Mouse (Mus musculus) cerebellum, postnatal 25 days (tissue): ENCODE results near the gene Sipa1l1.

Experiments used
- DNase-seq, 2 experiments: peaks; one replicate each; pipeline ENCODE4 v3.0.0; 2021; ENCODE audit warnings: mixed read lengths in 2 of 2

Sipa1l1 gene

DNA sequence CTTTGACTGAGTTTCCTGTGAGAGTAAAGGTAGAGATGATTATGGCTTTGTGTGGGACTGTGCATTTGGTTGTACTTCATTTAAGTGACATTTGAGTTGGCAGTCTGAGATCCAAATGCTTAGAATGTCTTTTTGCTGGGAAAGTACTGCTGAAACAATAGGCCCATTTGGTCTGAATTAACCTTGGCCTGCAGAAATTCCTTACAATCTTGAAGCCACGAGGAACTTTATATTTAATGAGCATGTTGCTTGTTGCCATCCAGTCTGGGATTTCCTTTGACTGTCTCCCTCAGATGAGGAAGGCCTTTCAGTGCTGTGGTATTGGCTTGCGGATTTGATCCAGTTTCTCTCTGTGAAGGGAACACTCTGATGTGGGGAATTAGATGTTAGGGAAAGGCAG, 43.9 kb downstream of the Sipa1l1 start:
- no peak for DNase-seq

DNA sequence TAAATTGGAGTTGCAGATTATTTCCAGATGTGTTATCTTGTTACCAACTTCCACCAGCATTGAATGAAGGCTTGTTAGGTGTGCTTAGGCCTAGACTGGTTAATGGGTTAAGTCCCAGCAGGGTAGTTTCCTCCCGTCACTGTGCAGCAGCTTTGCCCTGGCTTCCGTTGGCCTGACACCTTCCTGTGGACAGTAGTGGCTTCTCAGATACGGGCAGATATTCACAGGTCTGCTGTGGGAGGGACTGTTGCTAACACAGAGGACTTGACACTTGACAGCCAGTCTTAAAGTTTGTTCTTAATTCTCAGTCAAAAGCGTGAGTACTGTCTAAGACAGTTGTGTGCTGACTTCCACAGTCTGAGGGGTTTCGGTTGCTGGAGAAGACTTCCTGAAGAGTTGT, 45.8 kb downstream of the Sipa1l1 start:
- no peak for DNase-seq

DNA sequence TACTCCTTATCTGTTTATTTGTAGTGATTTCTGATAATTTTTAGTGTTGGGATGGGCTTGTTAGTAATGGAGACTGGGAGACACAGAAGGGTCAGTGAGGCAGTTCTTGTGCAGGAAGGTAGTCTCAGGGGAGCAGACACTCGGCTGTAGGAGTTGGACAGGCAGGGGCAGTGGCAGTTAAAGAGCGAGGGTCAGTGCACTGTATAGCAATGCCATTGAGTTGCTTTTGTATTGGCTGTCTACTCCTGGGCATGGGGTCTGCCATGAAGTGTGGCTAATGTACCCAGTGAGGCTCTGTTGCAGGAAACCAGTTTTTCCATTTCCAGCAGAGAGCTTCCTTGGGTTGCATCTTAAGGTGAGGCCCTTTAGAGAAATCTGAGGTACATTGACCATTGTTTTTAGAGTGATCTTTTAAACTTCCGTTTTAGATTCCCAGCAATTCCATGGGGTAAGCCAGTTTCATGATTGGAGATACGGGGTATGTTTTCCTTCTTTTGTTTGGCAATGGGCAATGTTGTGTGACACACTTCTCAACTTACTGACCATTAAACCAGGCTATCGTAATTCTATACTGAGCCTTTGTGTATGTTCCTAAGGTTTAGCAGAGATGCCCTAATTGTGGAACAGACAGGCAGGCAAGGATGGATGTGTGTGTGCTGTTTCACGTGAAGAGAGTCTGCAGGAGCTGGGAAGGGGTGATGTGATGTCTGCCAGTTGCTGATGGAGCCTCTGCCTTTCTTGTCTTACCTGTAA, 47.9 kb downstream of the Sipa1l1 start:
- no peak for DNase-seq

DNA sequence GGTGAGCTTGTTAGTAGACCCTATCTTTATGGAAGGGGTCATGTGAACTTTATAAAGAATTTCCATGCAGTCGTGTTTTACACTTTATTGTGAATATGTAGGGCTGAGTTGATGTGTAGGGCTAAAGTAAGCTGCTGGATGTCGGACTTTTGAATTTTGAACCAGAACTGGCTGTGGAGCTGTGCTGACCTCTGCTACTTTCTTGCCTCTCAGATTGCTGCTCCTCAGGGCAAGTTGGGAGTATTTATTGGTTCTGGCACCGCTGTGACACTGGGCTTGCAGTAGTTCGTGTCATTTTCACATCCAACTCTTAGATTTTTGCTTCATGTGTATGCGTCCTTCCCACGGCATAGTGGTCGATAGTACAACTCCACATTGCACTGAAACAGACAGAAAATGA, 49.1 kb downstream of the Sipa1l1 start:
- DNase-seq: no peak

DNA sequence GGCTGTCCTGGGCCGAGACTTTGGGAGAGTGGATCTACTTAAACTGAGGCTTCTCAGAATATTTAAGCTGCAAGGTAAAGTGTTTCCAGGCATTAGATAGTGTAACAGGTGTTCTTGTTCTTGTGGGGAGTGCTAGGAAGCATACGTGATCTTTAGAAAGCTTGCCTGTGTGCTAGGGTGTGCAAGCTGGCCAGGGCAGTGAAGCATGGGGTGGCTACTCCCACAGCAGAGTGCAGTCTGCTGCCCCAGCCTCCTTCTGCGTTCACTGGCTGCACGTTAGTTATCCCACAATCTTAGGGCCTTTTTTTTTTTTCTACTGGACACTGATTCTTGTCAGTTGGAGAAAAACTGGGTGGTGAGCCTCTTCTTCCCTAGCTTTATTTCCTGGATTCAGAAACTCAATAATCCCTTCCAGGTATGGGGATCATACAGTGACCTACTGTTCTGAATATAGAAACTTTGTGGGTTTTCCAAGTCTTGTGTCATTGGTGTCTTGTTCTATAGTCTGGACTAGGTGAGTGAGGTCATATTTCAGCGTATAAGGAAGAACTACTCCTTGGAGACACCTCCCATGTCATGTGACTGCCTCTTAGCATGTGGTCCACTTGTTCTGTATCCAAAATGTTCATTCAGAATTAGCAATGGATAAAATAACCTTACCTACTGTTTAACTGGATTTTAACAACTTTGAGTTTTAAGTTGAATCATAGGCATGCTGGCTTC, 51.4 kb downstream of the Sipa1l1 start:
- no peak for DNase-seq

DNA sequence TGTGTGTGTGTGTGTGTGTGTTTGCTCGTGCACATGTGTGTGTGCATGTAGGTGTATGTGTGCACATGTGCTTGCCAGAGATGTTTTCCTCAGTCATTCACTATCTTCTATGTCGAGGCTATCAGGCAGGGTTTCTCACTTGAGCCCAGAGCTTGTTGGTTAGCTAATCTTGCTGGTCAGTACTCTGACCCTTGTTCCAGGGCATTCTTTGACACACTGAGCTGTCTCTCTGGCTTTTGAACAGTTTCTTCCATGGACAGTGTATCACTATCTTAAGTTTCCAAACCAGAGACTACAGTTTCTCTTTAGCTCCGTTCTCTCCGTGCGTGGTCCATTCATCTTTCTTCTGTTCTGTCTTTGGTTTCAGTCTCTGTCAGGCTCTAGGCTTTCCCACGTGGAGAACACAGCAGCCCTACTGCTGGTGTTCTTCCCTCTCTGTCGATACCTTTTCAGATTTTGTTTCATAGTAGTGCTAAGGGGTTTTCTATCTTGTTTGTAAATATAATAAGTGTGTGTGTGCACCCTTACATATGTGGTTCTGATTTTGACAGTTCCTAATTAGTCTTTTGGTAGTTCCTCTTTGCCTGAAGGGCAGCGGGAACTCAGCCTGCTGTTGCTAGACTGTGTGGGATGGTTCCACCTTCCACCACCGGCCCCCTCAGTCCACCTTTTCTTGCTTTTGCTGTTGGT, 54.2 kb downstream of the Sipa1l1 start:
- no peak for DNase-seq

DNA sequence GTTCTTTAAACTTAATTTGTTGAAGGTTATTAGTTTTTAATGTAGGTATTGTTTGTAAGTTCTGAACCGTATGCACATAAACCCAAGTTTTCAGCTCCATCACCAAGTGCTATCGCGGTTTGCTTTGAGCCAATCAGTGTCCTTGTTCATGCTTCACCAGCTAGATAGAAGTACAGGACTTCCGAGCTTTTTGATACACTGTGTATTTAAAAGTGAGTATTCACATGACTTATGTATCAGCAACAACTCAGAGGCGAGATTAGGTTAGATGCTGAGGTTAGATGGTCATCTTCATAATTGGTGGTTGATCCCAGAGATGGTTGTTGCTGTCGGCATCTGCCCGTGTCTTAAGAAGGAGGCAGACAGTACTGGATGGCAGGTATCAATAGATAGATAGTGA, 55.7 kb downstream of the Sipa1l1 start:
- DNase-seq: no peak

DNA sequence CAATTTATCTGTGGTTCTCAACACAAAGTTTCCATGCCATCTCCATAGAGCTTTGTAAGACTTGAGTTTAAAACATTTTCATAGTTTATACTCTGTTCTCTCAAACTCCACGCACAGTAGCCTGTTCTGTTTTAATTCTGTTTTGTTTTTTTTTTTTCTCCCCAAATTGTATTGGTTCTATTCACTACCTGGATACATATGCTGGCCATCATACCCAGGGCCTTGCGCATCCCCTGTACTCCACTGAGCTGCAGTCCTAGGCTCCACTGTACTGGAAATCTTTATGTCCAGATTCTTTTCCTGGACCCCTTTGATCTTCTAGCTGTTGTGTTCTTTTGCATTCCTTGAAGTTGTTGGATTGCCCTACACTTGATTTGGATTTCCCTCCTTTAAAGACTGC, 56.2 kb downstream of the Sipa1l1 start:
- no peak for DNase-seq

DNA sequence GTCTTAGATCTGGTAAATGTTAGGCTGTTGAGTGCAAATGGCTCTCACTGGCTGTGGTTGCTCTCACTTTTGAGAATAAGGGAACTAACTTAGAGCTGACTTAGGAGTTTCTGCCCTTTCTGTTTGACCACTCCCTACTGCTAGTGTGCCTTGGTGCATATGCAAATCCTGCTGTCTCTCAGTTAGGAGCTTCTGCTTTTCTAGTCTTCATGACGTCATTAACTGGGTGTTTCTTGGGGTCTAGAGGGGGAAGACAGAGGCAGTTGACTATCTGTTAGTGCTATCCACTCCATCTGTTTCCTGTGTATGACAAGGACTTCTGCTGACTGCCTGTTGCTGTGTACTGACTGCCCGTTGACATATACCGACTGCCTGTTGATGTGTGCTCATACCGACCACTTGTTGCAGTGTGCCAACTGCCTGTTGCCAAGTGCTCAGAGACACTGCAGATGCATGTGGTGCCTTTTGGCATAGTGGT, 56.7 kb downstream of the Sipa1l1 start:
- DNase-seq: no peak

DNA sequence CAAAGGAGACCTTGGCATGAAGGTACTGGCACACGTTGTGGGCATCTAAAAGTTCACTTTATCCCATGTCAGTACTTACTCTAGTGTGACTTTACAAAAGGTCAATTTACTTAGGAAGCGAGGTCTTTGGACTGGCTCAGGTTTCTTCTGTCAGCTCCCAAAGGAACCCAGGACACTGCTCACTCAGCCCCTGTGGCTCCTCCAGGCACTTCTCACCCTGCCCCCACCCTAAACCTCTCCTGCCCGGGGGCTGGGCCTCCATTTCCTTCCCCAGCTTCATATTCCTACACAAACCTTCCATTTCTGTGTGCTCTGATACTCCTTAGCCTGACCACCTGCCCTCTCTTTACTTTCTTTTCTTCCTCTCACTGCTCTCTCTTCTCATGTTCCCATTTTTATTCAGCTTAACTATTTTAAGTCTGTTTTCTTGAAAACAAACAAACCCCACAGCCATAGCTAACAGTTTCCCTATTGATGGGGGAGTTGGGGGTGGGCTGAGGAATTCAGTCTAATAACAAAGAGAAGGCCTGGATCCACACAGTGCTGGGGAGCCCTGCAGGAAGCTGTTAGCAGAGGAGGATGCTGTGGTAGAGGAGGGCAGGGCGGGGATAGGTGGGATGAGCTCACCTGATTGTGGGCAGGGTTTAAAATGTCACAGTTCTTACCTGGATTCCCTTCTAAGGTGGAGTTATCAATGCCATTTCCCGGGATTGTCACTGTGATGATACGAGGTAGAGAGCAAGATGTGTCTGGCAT, 57.4 kb downstream of the Sipa1l1 start:
- no peak for DNase-seq

DNA sequence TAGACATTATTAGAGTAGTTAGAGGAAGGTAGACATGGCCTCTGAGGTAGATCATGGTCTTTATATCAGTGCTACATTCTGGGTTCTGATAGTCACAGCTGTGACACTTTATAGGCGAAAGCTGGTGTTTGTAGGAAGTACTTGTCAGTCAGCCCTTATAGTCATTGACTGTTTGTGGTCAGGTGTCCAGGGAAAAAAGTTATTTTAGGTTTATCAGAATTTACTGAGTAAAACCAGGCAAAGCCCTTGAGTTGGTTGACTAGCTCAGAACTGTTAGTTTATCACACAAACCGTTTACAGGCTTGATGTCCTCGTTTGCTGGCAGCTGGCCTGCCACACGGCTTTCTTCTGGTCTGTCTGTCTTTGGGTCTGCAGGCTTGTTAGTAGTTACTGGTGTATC, 61.0 kb downstream of the Sipa1l1 start:
- DNase-seq: no peak

DNA sequence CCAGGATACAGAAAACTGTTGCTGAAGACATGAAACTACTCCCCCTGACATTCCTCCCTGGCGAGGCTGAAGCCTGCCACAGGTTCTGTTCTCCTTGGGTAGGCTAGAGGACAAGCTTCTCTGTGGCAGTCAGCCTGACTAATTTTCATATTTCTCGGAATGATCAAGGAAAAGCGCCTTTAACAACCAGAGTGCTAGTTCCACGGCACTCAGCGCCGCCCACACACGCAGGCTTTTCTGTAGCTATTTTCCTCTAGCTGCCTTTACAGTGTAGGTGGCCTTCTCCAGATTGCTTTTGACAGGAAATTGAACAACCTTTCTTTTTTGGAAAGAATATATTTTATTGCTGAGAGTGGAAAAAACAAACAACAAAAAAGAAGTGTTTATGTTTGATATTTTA, 62.1 kb downstream of the Sipa1l1 start:
- DNase-seq: no peak

DNA sequence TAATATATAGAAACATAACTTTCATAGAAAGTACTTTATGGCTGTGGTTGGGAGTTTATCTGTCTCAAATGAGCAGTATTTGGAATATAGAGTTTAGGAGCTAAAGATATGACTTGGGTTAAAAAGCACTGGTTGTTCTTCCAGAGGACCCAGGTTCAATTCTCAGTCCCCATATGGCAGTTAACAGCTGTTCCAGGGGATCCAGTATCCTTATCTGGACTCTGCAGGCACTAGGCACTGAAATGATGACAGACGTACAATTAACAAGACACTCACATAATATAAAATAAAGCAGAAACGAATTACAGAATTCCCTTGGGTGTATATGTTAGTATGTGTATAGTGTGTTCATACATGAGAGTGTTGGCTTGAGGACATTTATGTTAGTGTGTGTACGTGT, 64.1 kb downstream of the Sipa1l1 start:
- DNase-seq: no peak

DNA sequence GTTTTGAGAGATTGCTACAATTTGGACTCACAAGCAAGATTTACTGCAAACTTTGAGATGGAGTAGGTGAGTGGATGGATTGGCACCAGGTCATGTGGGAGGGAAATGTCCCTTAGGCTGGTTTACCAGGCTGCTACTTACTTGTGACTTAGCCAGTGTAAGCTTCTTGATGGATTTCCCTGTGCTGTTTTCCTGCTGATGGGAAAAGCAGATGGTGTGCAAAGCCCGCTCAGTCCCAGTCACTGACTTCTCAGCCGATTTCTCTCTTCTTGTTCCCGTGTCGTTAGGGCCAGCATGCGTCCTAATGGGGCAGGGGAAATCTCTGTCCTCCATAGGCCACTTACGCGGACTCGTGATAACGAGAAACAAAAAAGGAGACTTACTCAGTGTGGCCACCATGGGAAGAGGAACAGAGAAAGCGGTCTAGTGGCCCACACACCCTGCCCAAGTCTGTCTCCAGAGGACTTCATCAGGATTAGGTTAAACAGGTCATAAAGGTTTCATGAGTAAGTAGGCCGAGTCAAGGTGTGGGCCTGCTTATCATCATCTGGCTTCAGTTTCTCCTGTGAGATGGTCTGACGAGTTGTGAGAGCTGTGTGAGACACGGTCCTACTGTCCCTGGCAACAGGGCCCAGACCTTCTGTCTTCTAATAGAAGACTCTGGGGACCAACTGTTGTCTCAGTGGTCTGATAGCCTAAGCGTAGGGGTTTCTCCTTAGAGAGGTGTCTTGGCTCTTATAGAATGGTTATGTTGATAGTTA, 65.5 kb downstream of the Sipa1l1 start:
- no peak for DNase-seq

DNA sequence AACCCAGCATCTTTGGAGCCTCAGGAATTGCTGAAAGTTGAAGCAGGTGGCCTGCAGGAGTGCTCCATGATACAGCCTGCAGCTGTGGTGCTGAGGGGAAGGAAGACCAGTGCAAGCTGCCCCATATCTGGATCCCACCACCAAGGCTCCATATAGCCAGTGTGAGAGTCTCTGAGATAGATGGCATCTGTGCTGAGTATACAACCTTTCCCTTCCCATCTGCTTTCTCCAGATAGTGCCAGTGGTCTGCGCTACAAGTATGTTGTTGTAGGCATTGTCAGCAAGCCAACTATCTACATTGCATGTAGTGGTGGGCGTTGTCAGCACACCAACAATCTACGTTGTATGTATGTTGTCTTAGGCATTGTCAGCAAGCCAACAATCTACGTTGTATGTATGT, 68.0 kb downstream of the Sipa1l1 start:
- DNase-seq: no peak

DNA sequence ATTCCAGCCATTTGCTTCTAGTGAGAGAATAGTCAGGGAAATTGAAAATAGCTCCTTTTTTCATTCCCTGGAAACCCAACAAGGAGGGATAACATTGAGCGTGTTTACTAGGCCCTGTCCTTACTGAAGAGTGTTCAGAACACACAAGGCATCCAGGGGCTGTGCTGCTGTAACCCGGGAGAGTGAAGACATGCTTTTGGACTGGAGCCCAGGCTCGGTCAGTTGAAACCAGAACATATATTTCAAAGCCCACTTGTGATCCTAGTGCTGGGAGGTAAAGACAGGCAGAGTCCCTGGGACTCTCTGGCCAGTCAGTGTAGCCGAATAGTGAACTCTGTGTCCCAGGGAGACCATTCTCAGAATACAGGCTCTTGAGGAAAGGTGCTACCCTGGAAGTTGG, 68.8 kb downstream of the Sipa1l1 start:
- peak in 1 of 2 experiments; percentile 15 for DNase-seq

DNA sequence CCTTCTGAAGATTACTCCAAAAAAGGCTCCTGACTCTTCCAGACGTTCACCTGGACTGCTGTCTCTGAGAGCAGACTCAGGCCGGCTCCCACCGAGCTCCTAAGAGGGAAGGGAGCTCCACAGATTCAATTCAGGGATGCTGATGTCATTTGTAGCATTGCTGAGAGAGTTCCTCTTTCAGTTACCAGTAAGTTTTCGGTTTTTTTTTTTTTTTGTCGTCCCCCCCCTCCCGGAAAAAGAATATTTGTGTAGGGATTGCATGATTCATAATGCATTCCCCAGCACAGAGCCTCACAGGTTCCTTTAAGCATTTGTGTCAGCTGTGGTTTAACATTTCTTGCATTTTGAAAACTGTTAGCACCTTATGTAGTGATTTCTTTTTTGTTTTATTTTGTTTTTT, 71.6 kb downstream of the Sipa1l1 start:
- DNase-seq: no peak

DNA sequence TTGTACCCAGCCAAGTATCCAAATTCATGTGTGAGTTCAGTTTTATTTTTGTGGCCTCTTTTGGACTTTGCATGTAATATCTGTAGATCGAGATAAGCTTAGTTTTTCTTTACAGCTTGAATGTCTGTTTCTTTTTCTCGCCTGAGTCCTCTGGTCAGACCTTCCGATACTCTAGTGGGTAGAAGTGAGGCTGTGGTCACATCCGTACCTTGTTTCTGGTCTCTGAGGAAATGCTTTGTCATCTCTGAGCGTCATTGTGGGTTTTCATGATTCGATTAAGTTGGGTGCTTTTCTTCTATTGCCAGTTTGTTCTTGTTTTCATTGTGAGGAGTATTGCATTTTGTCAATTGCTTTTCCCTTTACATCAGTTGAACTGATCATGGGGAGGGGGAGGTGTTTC, 76.1 kb downstream of the Sipa1l1 start:
- DNase-seq: no peak

DNA sequence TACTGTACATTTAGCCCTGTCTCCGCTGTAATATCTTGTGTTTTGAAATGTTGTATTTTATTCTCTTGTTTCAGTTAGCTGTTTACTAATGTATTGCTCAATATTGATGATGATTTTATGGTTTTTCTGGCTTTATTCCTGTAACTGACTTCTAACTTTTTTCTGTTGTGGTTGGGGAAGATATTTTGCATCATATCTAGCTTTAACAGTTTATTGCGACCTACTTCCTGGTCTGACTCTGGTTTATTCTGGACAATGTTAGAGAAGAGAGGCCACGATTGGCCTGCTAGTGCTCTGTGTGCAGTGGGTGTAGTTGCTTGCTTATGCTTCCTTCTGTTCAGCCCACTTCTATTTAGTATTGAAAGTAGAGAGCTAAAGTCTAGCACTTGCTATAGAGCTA, 77.3 kb downstream of the Sipa1l1 start:
- no peak for DNase-seq

DNA sequence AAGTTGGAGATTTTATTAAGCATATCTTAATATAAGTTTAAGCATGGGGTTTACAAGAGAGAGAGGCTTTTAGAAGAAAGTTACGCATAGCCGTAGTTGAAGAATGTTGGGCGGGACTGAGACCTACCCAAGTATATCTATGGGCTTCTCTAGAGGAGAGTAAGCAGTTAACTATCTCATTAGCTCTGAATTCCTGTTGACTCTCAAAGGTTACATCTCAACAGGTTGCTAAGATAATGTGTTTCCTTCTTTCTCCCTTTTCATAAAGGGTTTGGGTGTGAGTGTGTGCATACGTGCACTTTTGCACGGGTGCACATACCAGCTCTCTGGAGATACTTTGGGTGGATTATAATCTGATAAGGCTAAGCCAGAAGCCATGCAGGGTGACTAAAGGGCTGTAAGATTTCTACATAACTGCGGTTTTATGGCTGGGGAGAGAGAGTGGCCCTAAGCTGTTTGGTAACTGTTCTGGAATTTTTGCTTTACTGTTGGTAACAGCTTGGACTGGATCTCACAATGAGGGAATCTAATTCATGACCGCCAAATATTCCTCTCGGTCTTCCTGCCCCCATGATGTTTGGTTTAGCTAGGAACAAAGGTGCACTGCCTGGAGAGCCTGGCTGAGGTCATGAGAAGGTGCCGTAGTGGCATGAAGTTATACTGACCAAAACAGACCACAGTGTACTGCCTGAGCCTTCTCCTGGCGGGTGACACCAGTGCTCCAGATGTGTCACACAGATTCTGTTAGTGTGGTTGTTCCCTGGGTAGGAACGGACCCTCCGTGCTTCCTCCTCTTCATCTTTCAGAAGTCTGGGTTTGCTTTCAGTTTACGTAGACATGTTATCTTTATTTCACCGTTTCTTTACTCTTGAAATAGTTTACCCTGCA, 78.5 kb downstream of the Sipa1l1 start:
- no peak for DNase-seq

DNA sequence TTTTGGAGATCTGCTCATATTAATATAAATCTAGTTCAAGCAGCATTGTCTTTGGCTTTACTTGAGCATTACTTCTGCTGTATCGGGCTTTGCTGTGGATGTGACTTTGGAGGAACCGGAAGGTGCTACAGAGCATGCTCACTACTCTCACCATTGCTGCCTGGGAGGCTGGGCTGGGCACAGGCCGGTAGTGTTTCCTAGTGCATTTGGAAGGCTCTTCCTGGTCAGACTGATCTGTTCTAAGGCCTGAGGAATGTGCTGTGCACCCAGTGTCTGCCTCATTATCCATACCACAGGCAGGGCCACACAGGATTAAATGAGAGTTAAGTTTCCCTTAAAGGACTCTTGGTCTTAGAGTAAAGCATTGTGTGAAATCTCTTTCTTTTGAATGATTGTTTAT, 79.4 kb downstream of the Sipa1l1 start:
- no peak for DNase-seq
